Mouse (Mus musculus): ENCODE data around the gene Unc79. TPM values are rescaled to one million over a fixed set of nuclear protein-coding genes. Genes with fewer than 3 reads are reported as not detected.

Gene Unc79
- polyA plus RNA-seq, 1 experiment from 2014 or later: 2.1 TPM

DNA sequence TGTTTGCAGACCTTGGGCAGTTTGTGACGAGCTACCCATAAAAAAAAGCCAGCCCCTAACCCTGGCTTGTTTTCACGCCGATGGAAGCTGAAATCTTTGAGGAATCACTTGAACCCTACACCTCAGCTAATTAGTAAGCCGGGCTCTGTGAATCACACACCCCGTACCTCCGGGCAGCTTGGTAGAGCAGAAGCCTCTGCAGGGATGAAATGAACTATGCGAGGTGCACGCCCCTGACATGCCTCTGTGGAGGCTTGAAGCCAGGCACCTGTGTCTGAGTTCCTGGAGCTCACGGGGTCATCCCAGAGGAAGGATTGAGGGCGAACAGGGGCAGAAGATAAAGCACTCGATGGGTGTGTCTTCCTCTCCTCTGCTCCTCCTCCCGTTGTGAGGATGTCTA, 220.2 kb downstream of the Unc79 start:
- H3K27ac ChIP-seq (ENCODE audit: low read depth, low read length): no peak overlapping the region
- no peak overlapping the region for H3K4me2 ChIP-seq (ENCODE audit: low read depth, low read length, severe bottlenecking)
- H3K27me3 ChIP-seq (ENCODE audit: control insufficient read depth, insufficient read depth, low read length): no peaks in the 10 kb centered on the region
- DNase-seq (ENCODE audit: low spot score) (no peak), ATAC-seq (replicated peaks; ENCODE audit: low FRiP score) (no peak)
- H3K9ac ChIP-seq (ENCODE audit: low read length): no peak overlapping the region
- 76% methylated on average over 12 of the region's 12 CpGs for WGBS
- no peaks in the 10 kb centered on the region for H3K9me3 ChIP-seq (ENCODE audit: control insufficient read depth, low read length)
- no peak overlapping the region for H3K4me3 ChIP-seq (ENCODE audit: low read depth, low read length)
- H3K36me3 ChIP-seq (ENCODE audit: control insufficient read depth, insufficient read depth, low read length): no peaks in the 10 kb centered on the region
- H3K4me1 ChIP-seq (replicated peaks; ENCODE audit: control insufficient read depth, insufficient read depth, low read length): peaks cover 4% of the 10 kb centered on the region; the same call in 1 of the 2 replicates

DNA sequence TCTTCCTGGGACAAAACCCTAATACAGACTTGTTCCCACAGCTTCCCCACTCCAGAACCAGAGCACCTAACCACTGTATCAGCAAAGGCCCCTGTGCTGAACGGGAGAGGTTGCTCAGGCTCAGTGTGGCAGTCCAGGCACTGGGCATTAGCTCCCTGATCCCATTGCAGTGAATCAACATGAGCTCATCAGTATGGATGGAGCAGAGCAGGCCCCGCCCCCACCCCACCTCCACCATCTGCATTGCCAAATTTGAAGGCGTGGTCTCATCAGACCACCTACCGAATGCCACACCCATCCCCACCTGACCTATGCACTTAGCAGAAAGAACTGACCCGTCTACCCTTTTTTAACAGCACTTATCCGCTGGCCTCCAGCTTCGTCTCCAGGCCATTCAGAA, 234.4 kb downstream of the Unc79 start:
- no peaks in the 10 kb centered on the region for H3K4me1 ChIP-seq (replicated peaks; ENCODE audit: control insufficient read depth, insufficient read depth, low read length)
- H3K4me3 ChIP-seq (ENCODE audit: low read depth, low read length): no peak overlapping the region
- DNase-seq (ENCODE audit: low spot score): no peak
- H3K9me3 ChIP-seq (ENCODE audit: control insufficient read depth, low read length): no peaks in the 10 kb centered on the region
- H3K9ac ChIP-seq (ENCODE audit: low read length): no peak overlapping the region
- H3K27ac ChIP-seq (ENCODE audit: low read depth, low read length): no peak overlapping the region
- H3K36me3 ChIP-seq (ENCODE audit: control insufficient read depth, insufficient read depth, low read length): no peaks in the 10 kb centered on the region
- WGBS: 10% methylated on average over 7 of the region's 7 CpGs
- ATAC-seq (replicated peaks; ENCODE audit: low FRiP score): peak; percentile 51; the same call in 1 of the 2 replicates
- H3K27me3 ChIP-seq (ENCODE audit: control insufficient read depth, insufficient read depth, low read length): no peaks in the 10 kb centered on the region
- H3K4me2 ChIP-seq (ENCODE audit: low read depth, low read length, severe bottlenecking): 0 out of 2 replicates have a peak overlapping the region, but pooled peaks have one; percentile 18

DNA sequence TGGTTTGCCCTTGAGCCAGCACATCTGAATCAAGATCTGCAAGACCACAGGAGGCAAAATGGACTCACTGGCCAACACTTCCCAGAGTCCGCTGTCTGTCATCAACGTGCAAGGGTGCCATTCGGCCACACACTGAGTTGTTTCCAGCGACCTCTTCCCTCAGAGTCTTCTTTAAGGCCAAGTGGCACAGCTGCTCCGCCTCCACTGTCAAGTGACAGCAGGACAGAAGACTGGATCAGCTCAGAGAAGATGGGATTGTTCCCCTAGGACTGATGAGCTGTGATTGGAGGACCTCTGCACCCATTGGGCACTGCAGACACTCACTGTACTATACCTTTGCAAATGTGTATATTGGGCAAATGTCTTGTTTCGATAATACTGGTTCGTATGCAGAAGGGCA, 238.4 kb downstream of the Unc79 start:
- no peaks in the 10 kb centered on the region for H3K9me3 ChIP-seq (ENCODE audit: control insufficient read depth, low read length)
- H3K4me3 ChIP-seq (ENCODE audit: low read depth, low read length): no peak overlapping the region
- WGBS: 91% methylated on average over 7 of the region's 7 CpGs
- H3K27me3 ChIP-seq (ENCODE audit: control insufficient read depth, insufficient read depth, low read length): no peaks in the 10 kb centered on the region
- H3K4me1 ChIP-seq (replicated peaks; ENCODE audit: control insufficient read depth, insufficient read depth, low read length): no peaks in the 10 kb centered on the region
- no peak overlapping the region for H3K9ac ChIP-seq (ENCODE audit: low read length)
- no peaks in the 10 kb centered on the region for H3K36me3 ChIP-seq (ENCODE audit: control insufficient read depth, insufficient read depth, low read length)
- no peak overlapping the region for H3K27ac ChIP-seq (ENCODE audit: low read depth, low read length)
- no peak for DNase-seq (ENCODE audit: low spot score)
- ATAC-seq (replicated peaks; ENCODE audit: low FRiP score): no peak
- no peak overlapping the region for H3K4me2 ChIP-seq (ENCODE audit: low read depth, low read length, severe bottlenecking)

DNA sequence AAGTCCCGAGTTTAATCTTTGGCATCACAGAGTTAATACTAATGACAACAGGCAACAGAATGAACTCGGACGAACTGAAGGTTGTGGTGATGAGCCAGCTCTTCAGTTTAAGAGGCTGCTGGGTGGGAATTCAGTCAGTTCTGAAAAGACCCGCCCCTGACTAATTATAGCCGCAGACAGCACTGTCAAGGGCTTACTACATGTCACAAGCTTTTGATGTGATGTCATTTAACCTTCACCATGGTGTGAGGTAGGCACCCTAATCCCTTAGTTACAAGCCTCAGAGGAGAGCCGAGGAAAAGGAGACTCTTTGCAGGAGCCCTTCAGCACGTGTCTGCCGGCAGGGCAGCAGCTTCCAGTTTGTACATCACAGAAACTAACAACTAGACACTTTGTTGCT, 239.6 kb downstream of the Unc79 start:
- DNase-seq (ENCODE audit: low spot score) (no peak), ATAC-seq (replicated peaks; ENCODE audit: low FRiP score) (no peak)
- no peak overlapping the region for H3K4me3 ChIP-seq (ENCODE audit: low read depth, low read length)
- WGBS: 60% methylated on average over 8 of the region's 8 CpGs
- H3K9me3 ChIP-seq (ENCODE audit: control insufficient read depth, low read length): no peaks in the 10 kb centered on the region
- H3K4me1 ChIP-seq (replicated peaks; ENCODE audit: control insufficient read depth, insufficient read depth, low read length): no peaks in the 10 kb centered on the region
- no peaks in the 10 kb centered on the region for H3K27me3 ChIP-seq (ENCODE audit: control insufficient read depth, insufficient read depth, low read length)
- H3K27ac ChIP-seq (ENCODE audit: low read depth, low read length): no peak overlapping the region
- H3K9ac ChIP-seq (ENCODE audit: low read length): no peak overlapping the region
- H3K4me2 ChIP-seq (ENCODE audit: low read depth, low read length, severe bottlenecking): no peak overlapping the region
- no peaks in the 10 kb centered on the region for H3K36me3 ChIP-seq (ENCODE audit: control insufficient read depth, insufficient read depth, low read length)

DNA sequence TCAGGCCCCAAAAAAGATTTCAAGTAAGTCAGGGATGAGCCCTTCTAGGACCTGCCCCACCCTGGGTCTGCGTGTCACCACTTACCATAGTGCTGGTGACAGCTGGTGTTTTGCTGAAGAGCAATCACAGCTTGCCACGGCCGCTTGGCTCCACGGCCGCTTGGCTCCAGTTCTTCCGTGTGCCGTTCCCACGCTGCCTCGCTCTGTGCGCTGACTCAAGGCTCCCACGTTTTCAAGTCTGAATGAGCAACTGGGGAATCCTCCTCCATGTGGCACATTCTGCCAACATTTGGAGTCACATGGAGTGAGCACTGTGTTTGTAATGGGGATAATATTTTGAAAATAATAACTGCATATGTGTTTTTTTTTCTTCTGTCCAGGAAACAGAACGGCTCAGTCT, 241.1 kb downstream of the Unc79 start:
- H3K4me2 ChIP-seq (ENCODE audit: low read depth, low read length, severe bottlenecking): no peak overlapping the region
- no peak overlapping the region for H3K4me3 ChIP-seq (ENCODE audit: low read depth, low read length)
- no peak overlapping the region for H3K9ac ChIP-seq (ENCODE audit: low read length)
- no peaks in the 10 kb centered on the region for H3K27me3 ChIP-seq (ENCODE audit: control insufficient read depth, insufficient read depth, low read length)
- WGBS: 86% methylated on average over 12 of the region's 12 CpGs
- DNase-seq (ENCODE audit: low spot score): no peak
- ATAC-seq (replicated peaks; ENCODE audit: low FRiP score): no peak
- H3K36me3 ChIP-seq (ENCODE audit: control insufficient read depth, insufficient read depth, low read length): no peaks in the 10 kb centered on the region
- H3K27ac ChIP-seq (ENCODE audit: low read depth, low read length): no peak overlapping the region
- H3K9me3 ChIP-seq (ENCODE audit: control insufficient read depth, low read length): no peaks in the 10 kb centered on the region
- no peaks in the 10 kb centered on the region for H3K4me1 ChIP-seq (replicated peaks; ENCODE audit: control insufficient read depth, insufficient read depth, low read length)

- DNase-seq (ENCODE audit: low spot score) (no peak), ATAC-seq (replicated peaks; ENCODE audit: low FRiP score) (no peak)
- Histone ChIP-seq H3K9me3 (ENCODE audit: control insufficient read depth, low read length) (no peaks in the 10 kb centered on the region), H3K27ac (ENCODE audit: low read depth, low read length) (no peak overlapping the region), H3K9ac (ENCODE audit: low read length) (no peak overlapping the region), H3K4me2 (ENCODE audit: low read depth, low read length, severe bottlenecking) (no peak overlapping the region), H3K36me3 (ENCODE audit: control insufficient read depth, insufficient read depth, low read length) (no peaks in the 10 kb centered on the region), H3K27me3 (ENCODE audit: control insufficient read depth, insufficient read depth, low read length) (no peaks in the 10 kb centered on the region), H3K4me3 (ENCODE audit: low read depth, low read length) (no peak overlapping the region), H3K4me1 (replicated peaks; ENCODE audit: control insufficient read depth, insufficient read depth, low read length) (no peaks in the 10 kb centered on the region)
- 69% methylated on average over 5 of the region's 5 CpGs for WGBS
Measured at GRCm38 (mm10) chr12:103192996-103193395, 244.3 kb downstream of the Unc79 start.

- H3K9ac ChIP-seq (ENCODE audit: low read length): no peak overlapping the region
- H3K4me1 ChIP-seq (replicated peaks; ENCODE audit: control insufficient read depth, insufficient read depth, low read length): peaks cover 5% of the 10 kb centered on the region; the same call in 1 of the 2 replicates
- H3K9me3 ChIP-seq (ENCODE audit: control insufficient read depth, low read length): no peaks in the 10 kb centered on the region
- WGBS: 32% methylated on average over 11 of the region's 11 CpGs
- no peaks in the 10 kb centered on the region for H3K36me3 ChIP-seq (ENCODE audit: control insufficient read depth, insufficient read depth, low read length)
- H3K27ac ChIP-seq (ENCODE audit: low read depth, low read length): no peak overlapping the region
- DNase-seq (ENCODE audit: low spot score) (peak; percentile 59), ATAC-seq (replicated peaks; ENCODE audit: low FRiP score) (peak; percentile 69)
- no peak overlapping the region for H3K4me2 ChIP-seq (ENCODE audit: low read depth, low read length, severe bottlenecking)
- H3K27me3 ChIP-seq (ENCODE audit: control insufficient read depth, insufficient read depth, low read length): no peaks in the 10 kb centered on the region
- no peak overlapping the region for H3K4me3 ChIP-seq (ENCODE audit: low read depth, low read length)
Measured at GRCm38 (mm10) chr12:103202592-103203544, 254.2 kb downstream of the Unc79 start.

DNA sequence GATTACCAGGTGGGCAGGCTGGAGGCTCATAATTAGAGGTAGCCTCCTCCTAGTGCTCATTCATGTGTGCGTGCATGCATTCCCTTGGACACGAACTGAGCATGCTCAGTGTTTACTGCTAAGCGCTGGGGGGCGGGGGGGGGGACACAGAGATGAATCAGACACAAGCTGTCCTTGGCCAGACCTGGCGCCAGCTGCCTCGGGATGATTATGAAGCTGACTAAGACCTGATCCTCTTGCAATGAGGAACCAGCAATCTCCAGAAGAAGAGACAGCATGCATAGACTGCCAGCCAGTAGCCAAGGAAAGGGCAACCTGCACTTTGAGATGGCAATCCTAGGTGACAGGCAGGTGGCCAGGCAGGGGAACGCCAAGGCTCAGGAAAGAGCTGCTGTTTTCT, 256.9 kb downstream of the Unc79 start:
- Histone ChIP-seq H3K4me1 (replicated peaks; ENCODE audit: control insufficient read depth, insufficient read depth, low read length) (peaks cover 5% of the 10 kb centered on the region; the same call in 1 of the 2 replicates), H3K36me3 (ENCODE audit: control insufficient read depth, insufficient read depth, low read length) (no peaks in the 10 kb centered on the region), H3K9me3 (ENCODE audit: control insufficient read depth, low read length) (no peaks in the 10 kb centered on the region), H3K27me3 (ENCODE audit: control insufficient read depth, insufficient read depth, low read length) (no peaks in the 10 kb centered on the region), H3K27ac (ENCODE audit: low read depth, low read length) (no peak overlapping the region), H3K4me2 (ENCODE audit: low read depth, low read length, severe bottlenecking) (no peak overlapping the region), H3K4me3 (ENCODE audit: low read depth, low read length) (no peak overlapping the region), H3K9ac (ENCODE audit: low read length) (no peak overlapping the region)
- 80% methylated on average over 7 of the region's 7 CpGs for WGBS
- DNase-seq (ENCODE audit: low spot score) (no peak), ATAC-seq (replicated peaks; ENCODE audit: low FRiP score) (no peak)

DNA sequence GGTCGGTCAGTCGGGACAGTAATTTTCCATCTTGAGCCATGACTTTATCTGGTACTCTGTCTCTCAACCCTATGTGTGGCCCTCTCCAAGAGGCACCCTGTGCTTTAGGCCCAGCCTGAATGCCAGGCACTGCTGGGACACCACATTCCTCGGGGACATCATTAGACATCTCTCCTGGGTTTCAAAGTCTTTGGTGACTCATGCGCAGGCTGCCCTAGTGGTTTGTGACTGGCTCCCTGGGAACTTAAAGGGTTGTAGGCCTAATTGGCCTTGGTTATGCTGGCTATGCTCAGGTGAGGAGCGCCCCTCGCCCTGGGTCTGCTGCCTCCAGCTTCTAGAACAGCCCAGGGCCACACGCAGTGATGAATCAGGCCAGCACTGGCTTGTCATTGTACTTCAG, 260.9 kb downstream of the Unc79 start:
- no peak for ATAC-seq (replicated peaks; ENCODE audit: low FRiP score)
- H3K4me1 ChIP-seq (replicated peaks; ENCODE audit: control insufficient read depth, insufficient read depth, low read length): no peaks in the 10 kb centered on the region; the same call in 1 of the 2 replicates
- H3K27me3 ChIP-seq (ENCODE audit: control insufficient read depth, insufficient read depth, low read length): no peaks in the 10 kb centered on the region
- no peaks in the 10 kb centered on the region for H3K36me3 ChIP-seq (ENCODE audit: control insufficient read depth, insufficient read depth, low read length)
- 93% methylated on average over 7 of the region's 7 CpGs for WGBS
- no peaks in the 10 kb centered on the region for H3K9me3 ChIP-seq (ENCODE audit: control insufficient read depth, low read length)
- no peak overlapping the region for H3K4me2 ChIP-seq (ENCODE audit: low read depth, low read length, severe bottlenecking)
- no peak overlapping the region for H3K9ac ChIP-seq (ENCODE audit: low read length)
- H3K4me3 ChIP-seq (ENCODE audit: low read depth, low read length): no peak overlapping the region
- no peak for DNase-seq (ENCODE audit: low spot score)
- H3K27ac ChIP-seq (ENCODE audit: low read depth, low read length): no peak overlapping the region
